Mouse (Mus musculus) B cell, adult 67 days (primary cell): ENCODE measurements around the gene Olfr1423. TPM values are rescaled to one million over a fixed set of nuclear protein-coding genes. Genes with fewer than 3 reads are reported as not detected.

Experiments used
- total RNA-seq, 2 experiments: library from RNA; stranded (reverse); gene quantifications; 4 replicates each; pipeline ENCODE4 v1.2.4; 2023

The Olfr1423 gene
- not detected for total RNA-seq

GRCm38 (mm10) chr19:12041217-12041616 is at the start of gene Olfr1423:
TSS of gene Olfr1423 (minus strand) at chr19:12041317.

GRCm38 (mm10) chr19:12077631-12078030 is 36.5 kb upstream of the Olfr1423 start, which contains the start of gene Olfr1425:
TSS of gene Olfr1425 (minus strand) at chr19:12077731.

GRCm38 (mm10) chr19:12062582-12062981 is 21.5 kb upstream of the Olfr1423 start, which contains the start of gene Olfr1424:
TSS of gene Olfr1424 (minus strand) at chr19:12062682.

Other genes starting within 250 kb of the Olfr1423 start
- 1 to 10 TPM; 1.0 TPM for gene Stx3, start 221.9 kb downstream of the Olfr1423 start, total RNA-seq
- gene Olfr1417, start 202.1 kb downstream of the Olfr1423 start, total RNA-seq = not detected
- not detected for gene Olfr1418, start 180.3 kb downstream of the Olfr1423 start, total RNA-seq
- not detected for gene Olfr1419, start 166.2 kb downstream of the Olfr1423 start, total RNA-seq
- gene Olfr1420, start 154.8 kb downstream of the Olfr1423 start, total RNA-seq = not detected
- gene Patl1, start 128.9 kb downstream of the Olfr1423 start, total RNA-seq = 10 to 100 TPM; 57.4 to 69.2 TPM
- gene Osbp, start 75.4 kb downstream of the Olfr1423 start, total RNA-seq = 10 to 100 TPM; 57.4 to 58.1 TPM
- not detected for gene Olfr1424, start 21.4 kb upstream of the Olfr1423 start, total RNA-seq
- not detected for gene Olfr1425, start 36.4 kb upstream of the Olfr1423 start, total RNA-seq
- not detected for gene Olfr1426, start 50.7 kb upstream of the Olfr1423 start, total RNA-seq
- not detected for gene Olfr1427, start 62.0 kb upstream of the Olfr1423 start, total RNA-seq
- gene Olfr1428, start 74.6 kb upstream of the Olfr1423 start, total RNA-seq = not detected
- not detected for gene Olfr76, start 81.9 kb upstream of the Olfr1423 start, total RNA-seq
- not detected for gene Olfr1555-ps1, start 128.8 kb upstream of the Olfr1423 start, total RNA-seq
- gene Olfr1431, start 159.3 kb upstream of the Olfr1423 start, total RNA-seq = not detected
- not detected for gene Olfr1432, start 191.3 kb upstream of the Olfr1423 start, total RNA-seq
- gene Olfr262, start 200.3 kb upstream of the Olfr1423 start, total RNA-seq = not detected
- gene Olfr235, start 219.7 kb upstream of the Olfr1423 start, total RNA-seq = not detected
- not detected for gene Olfr1434, start 238.5 kb upstream of the Olfr1423 start, total RNA-seq